Mouse (Mus musculus) midbrain, embryonic 12.5 days (tissue): ENCODE measurements at regions not wholly inside any gene's neighbourhood (a gene's known extent, or its start where the extent isn't known, plus 50 kb on each side); places are given as distances from the start of the nearest gene placed in this dataset.
"Not testable (repeated sequence)": the region's sequence is repeated elsewhere in the genome, so short reads cannot be mapped to it uniquely, and the experiment has no call there.

Source experiments
- ATAC-seq: fragments of 200-750 bp; cut with Nextera tagmentation; 2 replicates; pipeline ENCODE4 v1.8.0; 2017; ENCODE audit warnings: low read depth, moderate TSS enrichment, moderate library complexity; ENCODE audit not compliant: low FRiP score
- H3K27ac ChIP-seq: fragments of 300-500 bp; sonication (generic); replicated peaks from 2 replicates; pipeline ENCODE4 v1.5.1; 2016; ENCODE audit warnings: mild to moderate bottlenecking
- H3K27me3 ChIP-seq: fragments of 300-500 bp; sonication (generic); 2 replicates; pipeline ENCODE4 v1.6.1; 2016; ENCODE audit warnings: mild to moderate bottlenecking
- H3K36me3 ChIP-seq: fragments of 300-500 bp; sonication (generic); 2 replicates; pipeline ENCODE4 v1.6.1; 2016
- H3K4me1 ChIP-seq: fragments of 300-500 bp; sonication (generic); 2 replicates; pipeline ENCODE4 v1.6.1; 2016
- H3K4me2 ChIP-seq: fragments of 300-500 bp; sonication (generic); replicated peaks from 2 replicates; pipeline ENCODE4 v1.6.1; 2016; ENCODE audit warnings: mild to moderate bottlenecking, moderate library complexity
- H3K4me3 ChIP-seq: fragments of 300-500 bp; sonication (generic); 2 replicates; pipeline ENCODE4 v1.5.1; 2016; ENCODE audit warnings: mild to moderate bottlenecking
- H3K9ac ChIP-seq: fragments of 300-500 bp; sonication (generic); replicated peaks from 2 replicates; pipeline ENCODE4 v1.6.1; 2016; ENCODE audit warnings: mild to moderate bottlenecking, moderate library complexity
- H3K9me3 ChIP-seq: fragments of 300-500 bp; sonication (generic); 2 replicates; pipeline ENCODE4 v1.6.1; 2016; ENCODE audit warnings: mild to moderate bottlenecking
- WGBS: fragments of 180-500 bp; shearing (Covaris S2); methylation state at CpG from one replicate; pipeline ENCODE4 v1.1.7; 2016; 5-methylcytosine and 5-hydroxymethylcytosine counted together

DNA sequence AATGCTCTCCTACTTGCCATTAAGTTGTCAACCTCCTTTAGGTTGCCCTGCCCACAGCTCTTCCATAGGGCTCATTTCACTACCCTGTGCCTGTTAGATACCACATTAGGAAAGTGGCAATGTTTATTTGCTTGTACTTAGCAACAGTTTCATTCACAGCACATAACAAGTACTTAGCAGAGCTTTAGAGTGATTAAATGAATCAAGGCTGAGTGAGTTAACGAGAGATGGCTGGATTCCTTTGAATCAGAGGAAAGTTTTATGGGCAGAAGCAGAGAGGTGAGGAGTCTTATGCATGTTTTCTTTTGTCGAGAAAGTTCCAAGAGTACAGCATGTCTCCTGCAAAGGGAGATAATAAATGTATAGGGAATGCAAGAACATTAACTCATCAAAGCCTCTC is 60.5 kb downstream of the Ptgs2 start:
- no peak overlapping the region for H3K4me3 ChIP-seq
- no peaks in the 10 kb centered on the region for H3K36me3 ChIP-seq
- H3K9ac ChIP-seq, result no peak overlapping the region
- H3K27ac ChIP-seq, result no peak overlapping the region
- 73% methylated on average over 2 of the region's 2 CpGs for WGBS
- H3K9me3 ChIP-seq, result no peaks in the 10 kb centered on the region
- no peaks in the 10 kb centered on the region for H3K27me3 ChIP-seq
- no peak for ATAC-seq
- no peak overlapping the region for H3K4me2 ChIP-seq
- H3K4me1 ChIP-seq, result no peaks in the 10 kb centered on the region

DNA sequence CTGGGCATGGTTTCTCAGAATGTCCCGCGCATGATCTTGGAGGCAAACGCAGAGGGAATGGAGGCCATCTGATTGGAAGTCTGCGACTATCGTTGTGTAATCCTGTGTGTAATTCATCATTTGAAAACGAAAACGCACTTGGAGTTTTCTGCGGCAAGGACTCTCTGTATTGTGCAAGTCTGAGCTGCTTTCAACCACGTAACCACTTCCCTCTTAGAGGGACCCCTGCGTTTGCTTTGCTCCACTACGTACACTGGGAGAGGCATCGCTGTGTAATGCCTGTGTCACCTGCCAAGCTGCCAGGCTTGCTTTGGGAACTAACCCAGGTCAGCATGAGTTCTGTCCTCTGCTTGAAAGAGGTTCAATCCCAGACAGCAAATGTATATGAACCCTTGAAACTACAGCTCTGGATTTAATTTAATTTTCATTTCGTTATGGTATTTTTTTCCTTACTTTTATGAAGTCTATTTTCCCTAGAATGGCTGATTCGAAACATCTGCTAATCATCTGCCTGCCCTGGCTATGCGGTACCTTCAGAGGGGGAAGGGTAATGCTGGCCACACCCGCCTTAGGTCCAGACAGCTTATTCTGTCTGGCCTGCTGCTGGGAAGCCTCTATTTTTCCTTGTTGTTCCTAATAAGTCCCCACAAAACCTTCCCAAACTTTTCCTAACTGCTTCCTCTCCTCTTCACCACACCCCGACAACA is 65.2 kb downstream of the Ptgs2 start:
- no peaks in the 10 kb centered on the region for H3K9me3 ChIP-seq
- WGBS, result 70% methylated on average over 17 of the region's 17 CpGs

DNA sequence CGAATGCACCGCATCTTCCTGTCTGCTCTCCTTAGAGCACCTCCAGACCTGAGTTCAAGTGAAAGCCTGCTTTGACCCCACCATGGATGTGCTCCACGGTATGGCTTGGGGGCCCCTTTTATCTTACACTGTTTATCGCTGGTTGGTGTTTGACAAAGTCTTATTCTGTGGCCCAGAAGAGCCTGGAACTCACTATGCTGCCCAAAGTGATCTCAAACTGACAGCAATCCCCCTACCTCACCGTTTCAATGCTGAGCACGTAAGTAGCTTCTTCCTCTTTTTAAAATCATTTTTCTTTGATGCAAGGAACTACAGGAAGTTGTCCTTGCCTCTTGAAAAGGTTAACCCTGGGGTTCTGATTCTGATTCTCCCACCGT is 65.8 kb downstream of the Ptgs2 start:
- no peaks in the 10 kb centered on the region for H3K9me3 ChIP-seq
- H3K4me1 ChIP-seq, result no peaks in the 10 kb centered on the region
- no peaks in the 10 kb centered on the region for H3K27me3 ChIP-seq
- H3K36me3 ChIP-seq, result no peaks in the 10 kb centered on the region
- H3K27ac ChIP-seq, result no peak overlapping the region
- no peak for ATAC-seq
- no peak overlapping the region for H3K9ac ChIP-seq
- H3K4me2 ChIP-seq, result no peak overlapping the region
- WGBS, result 85% methylated on average over 7 of the region's 7 CpGs
- no peak overlapping the region for H3K4me3 ChIP-seq

More for the DNA sequence above, 65.2 kb downstream of the Ptgs2 start:
- Histone ChIP-seq H3K4me2 (no peak overlapping the region), H3K27ac (no peak overlapping the region), H3K27me3 (no peaks in the 10 kb centered on the region), H3K4me3 (no peak overlapping the region), H3K36me3 (no peaks in the 10 kb centered on the region), H3K9ac (no peak overlapping the region), H3K4me1 (no peaks in the 10 kb centered on the region)
- ATAC-seq, result 0 out of 2 replicates have a peak, but pooled peaks have one; percentile 21

DNA sequence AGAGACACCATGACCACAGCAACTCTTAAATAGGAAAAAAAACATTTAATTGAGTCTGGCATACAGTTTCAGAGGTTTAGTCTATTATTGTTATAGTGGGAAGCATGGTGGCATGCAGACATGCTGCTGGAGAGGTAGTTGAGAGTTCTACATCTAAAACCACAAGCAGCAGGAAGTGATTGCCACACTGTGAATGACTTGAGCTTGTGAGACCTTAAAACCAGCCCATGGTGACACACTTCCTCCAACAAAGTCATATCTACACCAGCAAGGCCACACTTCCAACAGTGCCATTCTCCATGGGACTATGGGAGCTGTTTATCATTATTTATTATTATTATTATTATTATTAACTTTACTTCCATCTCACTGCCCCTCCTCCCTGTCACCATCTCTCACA is 67.3 kb downstream of the Ptgs2 start:
- H3K4me2 ChIP-seq, result no peak overlapping the region
- H3K27me3 ChIP-seq, result no peaks in the 10 kb centered on the region
- no peaks in the 10 kb centered on the region for H3K4me1 ChIP-seq
- no peaks in the 10 kb centered on the region for H3K9me3 ChIP-seq
- H3K36me3 ChIP-seq, result no peaks in the 10 kb centered on the region
- H3K27ac ChIP-seq, result no peak overlapping the region
- no peak for ATAC-seq
- no peak overlapping the region for H3K9ac ChIP-seq
- H3K4me3 ChIP-seq, result no peak overlapping the region

DNA sequence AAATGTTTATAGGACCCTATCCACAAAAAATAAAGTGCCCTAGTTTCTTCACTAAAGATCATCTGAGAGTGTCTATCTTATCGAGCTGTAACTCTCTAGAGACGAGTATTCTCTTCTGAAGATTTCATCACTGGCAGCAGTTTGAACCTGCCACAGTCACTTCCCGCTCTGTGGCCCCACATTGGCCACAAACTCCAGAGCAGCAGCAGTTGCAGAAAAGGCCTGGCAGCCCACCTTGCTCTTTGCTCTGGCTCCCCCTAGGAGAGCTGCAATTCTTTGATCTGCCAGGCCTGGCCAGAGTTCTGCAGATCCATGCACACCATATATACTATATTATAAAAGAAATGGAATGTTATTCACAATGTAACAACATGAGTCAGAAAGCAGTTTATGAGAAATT is 74.4 kb downstream of the Ptgs2 start:
- Histone ChIP-seq H3K27ac (no peak overlapping the region), H3K27me3 (no peaks in the 10 kb centered on the region), H3K9me3 (no peaks in the 10 kb centered on the region), H3K4me1 (no peaks in the 10 kb centered on the region), H3K4me3 (no peak overlapping the region), H3K9ac (no peak overlapping the region), H3K4me2 (no peak overlapping the region), H3K36me3 (no peaks in the 10 kb centered on the region)
- ATAC-seq, result no peak
- 79% methylated on average over 3 of the region's 3 CpGs for WGBS

DNA sequence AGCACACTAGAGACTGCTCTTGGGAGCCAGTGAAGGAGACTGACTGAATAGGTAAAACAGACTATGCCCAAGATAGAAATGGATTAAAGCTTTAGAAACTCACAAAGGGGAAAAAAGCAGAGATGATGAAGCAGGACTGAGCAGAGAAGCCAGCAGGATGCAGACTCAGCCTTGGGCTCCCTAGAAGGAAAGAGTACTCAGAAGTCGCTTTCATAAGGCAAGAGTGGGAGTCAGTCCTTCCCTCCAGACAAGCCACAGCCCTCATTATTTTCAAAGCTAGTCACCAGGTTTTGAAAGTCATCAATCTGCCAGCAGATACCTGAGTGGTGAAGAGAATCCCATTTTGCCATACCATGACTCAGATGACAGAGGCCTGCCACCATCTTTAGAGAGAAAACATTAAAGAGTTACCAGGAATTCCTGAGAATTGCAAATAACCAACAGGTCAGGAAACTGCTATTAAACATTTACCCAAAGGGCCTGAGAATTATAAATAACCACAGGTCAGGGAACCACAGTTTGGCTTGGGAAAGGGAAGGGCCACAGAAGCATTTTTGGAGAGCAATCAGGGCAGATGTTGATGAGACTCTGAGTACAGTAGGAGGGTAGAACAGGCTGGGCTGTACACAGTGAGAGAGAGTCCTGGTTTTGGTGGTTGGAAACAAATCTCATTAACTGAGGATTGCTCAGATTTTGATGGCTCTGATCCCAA is 77.4 kb downstream of the Ptgs2 start:
- Histone ChIP-seq H3K27me3 (no peaks in the 10 kb centered on the region), H3K36me3 (no peaks in the 10 kb centered on the region), H3K4me3 (no peak overlapping the region), H3K4me1 (no peaks in the 10 kb centered on the region), H3K27ac (no peak overlapping the region), H3K4me2 (no peak overlapping the region), H3K9ac (no peak overlapping the region), H3K9me3 (no peaks in the 10 kb centered on the region)
- 92% methylated on average over 1 of the region's 1 CpGs for WGBS
- no peak for ATAC-seq

DNA sequence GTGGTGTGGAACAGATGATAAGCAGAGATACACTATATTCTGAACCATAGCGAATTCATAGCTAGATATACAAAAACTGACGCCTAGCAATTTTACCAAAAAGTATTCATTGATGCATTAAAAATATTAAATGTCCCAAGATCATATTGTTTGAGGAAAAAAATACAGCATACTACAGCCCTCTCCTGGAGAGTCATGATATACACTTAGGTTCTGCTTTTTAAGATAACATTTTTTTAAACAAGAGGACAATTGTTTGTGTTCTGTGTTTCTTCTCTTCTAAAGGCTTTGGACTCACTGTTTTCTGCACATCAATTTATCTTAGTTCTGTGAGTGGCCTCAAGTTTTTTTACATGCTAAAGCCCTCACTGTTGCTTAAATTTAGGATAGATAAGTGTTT is 102.2 kb downstream of the Ptgs2 start:
- no peaks in the 10 kb centered on the region for H3K27me3 ChIP-seq
- WGBS, result 82% methylated on average over 2 of the region's 2 CpGs
- H3K9me3 ChIP-seq, result no peaks in the 10 kb centered on the region
- no peak overlapping the region for H3K4me2 ChIP-seq
- no peak overlapping the region for H3K27ac ChIP-seq
- no peaks in the 10 kb centered on the region for H3K4me1 ChIP-seq
- no peak overlapping the region for H3K9ac ChIP-seq
- H3K4me3 ChIP-seq, result no peak overlapping the region
- ATAC-seq, result no peak
- H3K36me3 ChIP-seq, result no peaks in the 10 kb centered on the region

DNA sequence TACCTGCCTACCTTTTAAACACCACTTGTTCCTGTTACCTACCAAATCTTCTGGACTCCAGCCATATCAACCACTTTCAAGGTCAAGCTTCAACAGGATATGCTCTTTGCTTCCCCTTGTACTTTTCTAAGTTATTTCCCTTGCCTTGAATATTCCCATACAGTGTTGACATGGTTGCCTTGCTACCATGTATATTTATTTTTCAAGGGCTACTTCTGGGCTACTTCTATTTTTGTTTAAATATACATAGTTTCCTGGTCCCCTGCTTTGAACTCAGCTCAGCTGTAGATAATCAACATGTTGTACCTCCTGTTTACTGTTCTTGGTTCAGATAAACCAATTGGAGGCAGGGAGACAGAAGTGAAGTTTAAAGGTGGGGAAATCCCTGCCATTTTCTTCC is 106.8 kb upstream of the Pdc start:
- no peak overlapping the region for H3K4me2 ChIP-seq
- no peaks in the 10 kb centered on the region for H3K4me1 ChIP-seq
- H3K9ac ChIP-seq, result no peak overlapping the region
- H3K27ac ChIP-seq, result no peak overlapping the region
- no peaks in the 10 kb centered on the region for H3K27me3 ChIP-seq
- ATAC-seq, result no peak
- no peak overlapping the region for H3K4me3 ChIP-seq
- no peaks in the 10 kb centered on the region for H3K36me3 ChIP-seq
- no peaks in the 10 kb centered on the region for H3K9me3 ChIP-seq

DNA sequence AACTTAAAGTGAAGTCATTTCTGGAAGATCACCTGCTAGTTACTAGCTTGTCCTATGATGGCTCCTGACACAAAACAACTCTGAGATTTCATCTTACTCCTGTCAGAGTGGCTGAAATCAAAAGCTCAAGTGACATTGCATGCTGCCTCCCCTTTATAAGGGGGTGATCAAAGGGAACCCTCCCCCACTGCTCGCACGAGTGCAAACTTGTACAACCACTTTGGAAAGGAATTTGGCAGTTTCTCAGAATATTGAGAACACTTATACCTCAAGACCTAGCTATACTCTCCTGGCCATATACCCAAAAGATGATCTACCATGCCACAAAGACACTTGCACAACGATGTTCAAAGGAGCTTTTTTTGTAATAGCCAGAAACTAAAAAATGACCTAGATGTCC is 102.5 kb upstream of the Pdc start:
- 91% methylated on average over 3 of the region's 3 CpGs for WGBS
- Histone ChIP-seq H3K36me3 (no peaks in the 10 kb centered on the region), H3K4me1 (no peaks in the 10 kb centered on the region)

DNA sequence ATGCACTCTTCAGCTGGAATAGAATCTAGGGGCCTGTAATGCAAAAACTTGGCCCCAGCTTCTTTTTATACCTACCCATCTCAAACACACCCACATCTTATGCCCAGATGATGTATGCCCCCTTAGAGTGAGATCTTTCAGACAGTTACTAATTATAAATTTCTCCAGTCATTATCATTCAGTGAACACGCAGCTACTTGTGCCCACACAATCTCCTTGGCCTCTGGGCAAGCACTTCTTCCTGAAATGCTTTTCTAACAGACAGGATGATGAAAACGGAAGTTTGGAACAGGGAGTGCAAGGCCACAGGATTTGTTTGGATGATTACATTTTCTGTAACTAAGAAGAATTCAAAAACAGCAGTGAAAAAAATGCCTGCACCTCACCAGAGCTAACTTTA is 100.4 kb upstream of the Pdc start:
- WGBS, result 81% methylated on average over 2 of the region's 2 CpGs
- Histone ChIP-seq H3K9ac (no peak overlapping the region), H3K27ac (no peak overlapping the region), H3K4me1 (no peaks in the 10 kb centered on the region), H3K9me3 (no peaks in the 10 kb centered on the region), H3K27me3 (no peaks in the 10 kb centered on the region), H3K36me3 (no peaks in the 10 kb centered on the region), H3K4me3 (no peak overlapping the region), H3K4me2 (no peak overlapping the region)
- no peak for ATAC-seq

More for the DNA sequence above, 102.5 kb upstream of the Pdc start:
- no peaks in the 10 kb centered on the region for H3K27me3 ChIP-seq
- no peak overlapping the region for H3K27ac ChIP-seq
- no peak overlapping the region for H3K4me2 ChIP-seq
- H3K4me3 ChIP-seq, result no peak overlapping the region
- no peaks in the 10 kb centered on the region for H3K9me3 ChIP-seq
- H3K9ac ChIP-seq, result no peak overlapping the region
- ATAC-seq, result no peak

DNA sequence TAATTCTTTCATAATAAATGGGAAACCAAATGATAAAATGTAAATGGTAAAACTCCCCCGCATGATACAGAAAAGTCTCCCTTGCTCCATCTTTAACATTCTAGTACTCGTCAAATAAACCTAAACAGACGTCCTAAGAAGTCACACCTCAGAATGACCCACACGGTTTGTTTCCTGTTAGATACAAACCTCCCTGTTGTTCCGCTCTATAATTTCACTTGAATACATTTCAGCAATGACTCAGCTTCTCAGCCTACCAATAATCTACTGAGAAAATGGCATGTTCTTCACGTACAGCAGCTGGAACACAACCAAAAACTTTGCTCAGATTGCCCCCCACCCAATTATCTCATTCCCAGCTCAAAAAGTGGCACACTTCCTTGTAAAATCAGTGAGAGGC is 93.7 kb upstream of the Pdc start:
- Histone ChIP-seq H3K4me1 (no peaks in the 10 kb centered on the region), H3K27me3 (no peaks in the 10 kb centered on the region), H3K9me3 (no peaks in the 10 kb centered on the region), H3K9ac (no peak overlapping the region), H3K36me3 (no peaks in the 10 kb centered on the region), H3K27ac (no peak overlapping the region), H3K4me2 (no peak overlapping the region), H3K4me3 (no peak overlapping the region)
- no peak for ATAC-seq
- 86% methylated on average over 6 of the region's 6 CpGs for WGBS

DNA sequence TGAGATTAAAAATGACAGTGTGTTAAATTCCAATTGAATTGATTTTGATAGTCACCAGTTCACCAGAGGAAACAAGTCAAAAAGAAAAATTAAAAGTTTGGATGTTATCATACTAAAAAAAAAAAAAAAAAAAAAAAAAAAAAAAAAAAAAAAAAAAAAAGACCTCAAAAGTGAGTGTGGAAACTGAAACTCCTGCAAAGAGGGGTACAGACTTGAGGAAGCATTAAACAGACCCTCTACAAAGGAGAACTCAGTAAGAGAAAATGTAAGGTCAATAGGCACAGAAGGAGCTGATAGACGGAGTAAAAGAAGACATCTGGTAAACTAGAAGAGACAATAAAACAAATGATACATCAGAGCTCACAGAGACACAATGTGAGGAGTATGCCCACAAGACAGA is 79.7 kb upstream of the Pdc start:
- not testable (repeated sequence) for H3K4me3 ChIP-seq

DNA sequence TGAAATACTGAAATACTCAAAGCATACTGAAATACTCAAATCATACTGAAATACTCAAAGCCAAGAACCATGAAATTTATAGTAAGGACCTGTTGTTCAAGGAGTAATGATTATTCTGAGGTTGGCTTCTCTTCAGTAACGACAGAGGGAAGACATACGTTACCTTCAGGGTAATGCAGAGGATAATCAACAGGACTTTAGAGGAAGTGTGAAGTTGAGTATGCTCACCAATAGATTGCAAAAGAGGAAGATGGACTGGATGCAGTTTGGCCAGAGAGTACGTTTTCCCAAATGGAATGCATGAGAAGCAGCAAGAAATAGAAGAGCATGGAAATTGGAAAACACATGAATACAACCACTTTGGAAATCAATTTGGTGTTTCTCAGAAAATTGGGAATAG is 79.1 kb upstream of the Pdc start:
- no peak for ATAC-seq
- no peak overlapping the region for H3K27ac ChIP-seq
- H3K27me3 ChIP-seq, result no peaks in the 10 kb centered on the region
- H3K9ac ChIP-seq, result no peak overlapping the region
- H3K36me3 ChIP-seq, result no peaks in the 10 kb centered on the region
- 90% methylated on average over 3 of the region's 3 CpGs for WGBS
- no peaks in the 10 kb centered on the region for H3K9me3 ChIP-seq
- no peak overlapping the region for H3K4me2 ChIP-seq
- H3K4me1 ChIP-seq, result no peaks in the 10 kb centered on the region
- H3K4me3 ChIP-seq, result no peak overlapping the region

More for the DNA sequence above, 79.7 kb upstream of the Pdc start:
- WGBS, result 96% methylated on average over 1 of the region's 1 CpGs
- H3K27ac ChIP-seq, ATAC-seq, H3K9me3 ChIP-seq, H3K4me2 ChIP-seq, H3K4me1 ChIP-seq, H3K36me3 ChIP-seq, H3K9ac ChIP-seq, H3K27me3 ChIP-seq: not testable (repeated sequence)
